Mouse (Mus musculus) bone marrow, adult 2 months (tissue): Measurements from ENCODE around the gene Prom1. TPM values are rescaled to one million over a fixed set of nuclear protein-coding genes. Genes with fewer than 3 reads are reported as not detected.
A peak's percentile ranks its signal among the peaks of the same experiment; 100 is the strongest.

ENCODE experiments used
- H3K27ac ChIP-seq: fragments of 200-500 bp; 2 replicates; pipeline ENCODE4 v1.5.1; 2012; ENCODE audit warnings: low read depth, mild to moderate bottlenecking, control low read depth, inconsistent platforms, low read length; ENCODE audit not compliant: control insufficient read depth, poor library complexity, insufficient read depth
- H3K4me1 ChIP-seq: fragments of 200-500 bp; 2 replicates; pipeline ENCODE4 v1.6.1; 2011; ENCODE audit warnings: low read length; ENCODE audit not compliant: control insufficient read depth, insufficient read depth
- H3K4me3 ChIP-seq: fragments of 200-500 bp; replicated peaks from 2 replicates; pipeline ENCODE3; 2011; ENCODE audit warnings: mild to moderate bottlenecking, low read depth, low read length, control low read depth; ENCODE audit not compliant: control insufficient read depth
- CTCF ChIP-seq: fragments of 200-500 bp; IDR thresholded peaks from 2 replicates; pipeline ENCODE4 v1.5.1; 2011; ENCODE audit warnings: low read length, control low read depth; ENCODE audit not compliant: control insufficient read depth, insufficient read depth
- POLR2A ChIP-seq: fragments of 200-500 bp; IDR thresholded peaks from 2 replicates; pipeline ENCODE4 v1.6.1; 2011; ENCODE audit warnings: low read depth, mild to moderate bottlenecking, control low read depth, low read length, borderline replicate concordance; ENCODE audit not compliant: control insufficient read depth
- WGBS: fragments of 180-500 bp; shearing (Covaris S2); methylation state at CpG from one replicate; pipeline ENCODE4 v1.1.7; 2018; 5-methylcytosine and 5-hydroxymethylcytosine counted together
- polyA plus RNA-seq: library from polyadenylated mRNA; stranded (reverse); fragments of >200 nt; gene quantifications from 2 replicates; pipeline ENCODE4 v1.2.4, GENCODE M21; 2011; ENCODE audit warnings: low replicate concordance; ENCODE audit not compliant: missing spikeins, insufficient read depth, insufficient read length

The Prom1 gene
- polyA plus RNA-seq, 1 experiment, result 58.9 TPM

GRCm38 (mm10) chr5:43948748-43949275, 153.0 kb downstream of the Prom1 start:
- WGBS, result 4% methylated on average over 8 of the region's 8 CpGs
- Histone ChIP-seq H3K27ac (peak overlapping the region; percentile 58; the same call in 1 of the 2 replicates), H3K4me3 (no peak overlapping the region), H3K4me1 (no peaks in the 10 kb centered on the region; the same call in 1 of the 2 replicates)
- TF ChIP-seq POLR2A, result no peak

DNA sequence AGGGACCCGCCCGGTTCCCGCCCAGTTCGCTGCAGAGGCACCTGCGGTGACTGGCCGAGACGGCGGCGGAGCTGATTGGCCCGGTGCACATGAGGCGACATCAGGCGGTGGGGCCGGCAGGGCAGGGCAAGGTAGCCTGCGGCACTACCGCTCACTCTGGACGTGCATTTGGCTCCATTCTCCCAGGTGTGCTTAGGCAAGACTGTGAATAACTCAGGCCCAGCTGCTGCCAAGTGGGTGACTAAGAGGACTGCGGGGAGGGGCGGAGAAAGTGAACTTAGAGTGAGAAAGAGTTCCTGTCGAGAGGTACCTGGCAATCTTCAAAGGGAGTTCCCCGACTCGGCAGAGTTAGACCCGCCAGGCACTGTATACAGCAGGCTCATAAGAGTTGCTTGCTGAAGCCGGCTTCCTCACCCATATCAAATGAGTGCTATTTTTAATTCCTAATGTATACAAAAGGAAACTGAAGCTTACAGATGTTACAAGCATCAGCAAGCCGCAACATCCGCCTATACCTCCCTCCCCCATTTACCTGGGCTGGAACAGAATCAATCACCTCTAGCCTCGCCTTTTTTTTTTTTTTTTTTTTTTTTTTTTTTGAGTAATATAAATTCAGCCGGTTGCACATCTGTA, 153.6 kb downstream of the Prom1 start:
- TF ChIP-seq CTCF (no peak), POLR2A (no peak)
- Histone ChIP-seq H3K4me1 (no peaks in the 10 kb centered on the region; the same call in 1 of the 2 replicates), H3K4me3 (peak overlapping the region; percentile 65), H3K27ac (peak overlapping the region; percentile 77)
- WGBS, result 1% methylated on average over 27 of the region's 27 CpGs

DNA sequence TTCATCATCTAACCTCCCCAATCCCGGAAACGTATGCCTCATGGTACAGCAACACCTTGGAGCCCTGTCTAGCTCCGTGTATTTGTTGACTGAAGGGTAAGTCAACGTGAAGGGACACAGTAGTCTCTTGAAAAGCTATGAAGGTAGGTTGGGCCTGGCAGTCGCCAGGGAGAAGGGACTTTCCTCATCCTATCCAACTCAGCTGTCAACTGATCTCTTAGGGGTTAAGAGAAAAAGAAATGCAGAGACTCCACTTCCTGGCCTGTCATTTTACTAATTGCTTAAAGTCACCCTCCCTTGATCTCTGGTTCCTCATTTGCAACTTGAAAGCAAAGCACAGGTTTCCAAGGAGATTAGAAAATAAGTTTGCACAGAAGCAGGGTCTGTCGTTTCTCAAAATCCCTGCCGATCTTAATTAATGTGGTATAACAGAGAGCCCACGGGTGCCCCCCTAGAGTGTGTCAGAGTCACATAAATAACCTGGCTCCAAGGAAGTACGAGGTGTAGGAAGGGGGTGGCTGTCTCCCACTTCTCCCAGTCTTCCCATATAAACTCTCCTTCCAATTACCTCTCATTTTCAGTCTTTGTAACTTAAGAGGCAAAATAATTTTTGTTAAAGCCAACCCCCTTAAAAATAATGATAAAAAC, 154.4 kb downstream of the Prom1 start:
- H3K27ac ChIP-seq, result peak overlapping the region; percentile 77; the same call in 1 of the 2 replicates
- H3K4me3 ChIP-seq, result peak overlapping the region; percentile 27
- WGBS, result 8% methylated on average over 9 of the region's 9 CpGs
- no peak for TF ChIP-seq CTCF
- no peak for TF ChIP-seq POLR2A
- no peaks in the 10 kb centered on the region; the same call in 1 of the 2 replicates for H3K4me1 ChIP-seq

Other genes with a start within 250 kb of the Prom1 start
- gene Cd38, start 233.5 kb downstream of the Prom1 start, polyA plus RNA-seq, result 4.1 and 5.7 TPM in 2 replicates
- gene Gm7879, start 188.9 kb downstream of the Prom1 start, polyA plus RNA-seq, result not detected in 2 replicates
- gene Fgfbp1, start 120.3 kb downstream of the Prom1 start, polyA plus RNA-seq, result 2.2 TPM in 1 of 2 replicates, not detected in the other
- 41.9 and 49.1 TPM in 2 replicates for gene Tapt1, start 124.6 kb upstream of the Prom1 start, polyA plus RNA-seq